Mouse (Mus musculus): ENCODE measurements around the gene Tmem200b.

Gene Tmem200b

GRCm38 (mm10) chr4:131911521-131911920, 10.1 kb upstream of the Tmem200b start:
- no peak for DNase-seq

- DNase-seq = peak; percentile 39 to 51
Measured at GRCm38 (mm10) chr4:131913526-131913925, 8.0 kb upstream of the Tmem200b start.

- DNase-seq = no peak
Measured at GRCm38 (mm10) chr4:131914046-131914643, 7.4 kb upstream of the Tmem200b start.

GRCm38 (mm10) chr4:131914891-131915469, 6.6 kb upstream of the Tmem200b start:
- no peak for DNase-seq

GRCm38 (mm10) chr4:131915821-131916328, 5.7 kb upstream of the Tmem200b start:
- no peak for DNase-seq

GRCm38 (mm10) chr4:131916425-131916824, 5.1 kb upstream of the Tmem200b start:
- DNase-seq = peak; percentile 85 to 89

GRCm38 (mm10) chr4:131917010-131917555, 4.5 kb upstream of the Tmem200b start:
- DNase-seq = no peak

GRCm38 (mm10) chr4:131918026-131918533, 3.5 kb upstream of the Tmem200b start:
- peak in 1 of 2 experiments; percentile 19 for DNase-seq

- DNase-seq = peak in 1 of 2 experiments; percentile 51
Measured at GRCm38 (mm10) chr4:131918711-131919500, 2.7 kb upstream of the Tmem200b start.

- no peak for DNase-seq
Measured at GRCm38 (mm10) chr4:131919506-131920140, 1.9 kb upstream of the Tmem200b start.

- peak; percentile 64 to 82 for DNase-seq
Measured at GRCm38 (mm10) chr4:131920141-131920594, 1.4 kb upstream of the Tmem200b start.

GRCm38 (mm10) chr4:131920595-131921351, 798 bp upstream of the Tmem200b start:
- peak; percentile 69 to 76 for DNase-seq

- no peak for DNase-seq
Measured at GRCm38 (mm10) chr4:131922404-131922803, 833 bp downstream of the Tmem200b start.

GRCm38 (mm10) chr4:131924096-131924810, 2.7 kb downstream of the Tmem200b start:
- DNase-seq = peak in 1 of 2 experiments; percentile 47

GRCm38 (mm10) chr4:131929146-131929545, 7.6 kb downstream of the Tmem200b start:
- DNase-seq = no peak

- DNase-seq = no peak
Measured at GRCm38 (mm10) chr4:131939459-131939858, 17.9 kb downstream of the Tmem200b start.

GRCm38 (mm10) chr4:131940846-131941245, 19.3 kb downstream of the Tmem200b start:
- DNase-seq = no peak

- DNase-seq = no peak
Measured at GRCm38 (mm10) chr4:131947848-131948247, 26.3 kb downstream of the Tmem200b start.

GRCm38 (mm10) chr4:131949903-131950302, 28.3 kb downstream of the Tmem200b start:
- DNase-seq = no peak

- no peak for DNase-seq
Measured at GRCm38 (mm10) chr4:131950657-131951056, 29.1 kb downstream of the Tmem200b start.

- no peak for DNase-seq
Measured at GRCm38 (mm10) chr4:131957161-131957560, 35.6 kb downstream of the Tmem200b start.
